Mouse (Mus musculus) limb, embryonic 10.5 days (tissue): ENCODE measurements around the gene Uqcrh. TPM values are rescaled to one million over a fixed set of nuclear protein-coding genes. Genes with fewer than 3 reads are reported as not detected.

Source experiments
- DNase-seq: peaks from one replicate; pipeline ENCODE4 v3.0.0-alpha.2; 2017; ENCODE audit warnings: low spot score
- H3K27ac ChIP-seq: fragments of 300-500 bp; sonication (generic); 2 replicates; pipeline ENCODE4 v1.5.1; 2016; ENCODE audit warnings: mild to moderate bottlenecking
- H3K27me3 ChIP-seq: fragments of 300-500 bp; sonication (generic); 2 replicates; pipeline ENCODE4 v1.6.1; 2016; ENCODE audit warnings: low read depth, mild to moderate bottlenecking; ENCODE audit not compliant: poor library complexity, severe bottlenecking
- H3K36me3 ChIP-seq: fragments of 300-500 bp; sonication (generic); 2 replicates; pipeline ENCODE4 v1.6.1; 2016; ENCODE audit warnings: mild to moderate bottlenecking, moderate library complexity
- H3K4me1 ChIP-seq: fragments of 300-500 bp; sonication (generic); 2 replicates; pipeline ENCODE4 v1.6.1; 2016
- H3K4me3 ChIP-seq: fragments of 300-500 bp; sonication (generic); 2 replicates; pipeline ENCODE4 v1.5.1; 2016; ENCODE audit warnings: mild to moderate bottlenecking, moderate library complexity
- H3K9me3 ChIP-seq: fragments of 300-500 bp; sonication (generic); replicated peaks from 2 replicates; pipeline ENCODE4 v1.6.1; 2016; ENCODE audit warnings: mild to moderate bottlenecking
- WGBS: fragments of 180-500 bp; shearing (Covaris S2); methylation state at CpG from one replicate; pipeline ENCODE4 v1.1.7; 2016; 5-methylcytosine and 5-hydroxymethylcytosine counted together
- polyA plus RNA-seq: library from polyadenylated mRNA; unstranded; fragments of >200 nt; fragmentation: Nextera tagmentation; extraction: Ambion mirVana; gene quantifications from 2 replicates; pipeline ENCODE4 v1.2.1, GENCODE M21; 2016

Uqcrh gene
- polyA plus RNA-seq, 1 experiment from 2014 or later, result 492 TPM

DNA sequence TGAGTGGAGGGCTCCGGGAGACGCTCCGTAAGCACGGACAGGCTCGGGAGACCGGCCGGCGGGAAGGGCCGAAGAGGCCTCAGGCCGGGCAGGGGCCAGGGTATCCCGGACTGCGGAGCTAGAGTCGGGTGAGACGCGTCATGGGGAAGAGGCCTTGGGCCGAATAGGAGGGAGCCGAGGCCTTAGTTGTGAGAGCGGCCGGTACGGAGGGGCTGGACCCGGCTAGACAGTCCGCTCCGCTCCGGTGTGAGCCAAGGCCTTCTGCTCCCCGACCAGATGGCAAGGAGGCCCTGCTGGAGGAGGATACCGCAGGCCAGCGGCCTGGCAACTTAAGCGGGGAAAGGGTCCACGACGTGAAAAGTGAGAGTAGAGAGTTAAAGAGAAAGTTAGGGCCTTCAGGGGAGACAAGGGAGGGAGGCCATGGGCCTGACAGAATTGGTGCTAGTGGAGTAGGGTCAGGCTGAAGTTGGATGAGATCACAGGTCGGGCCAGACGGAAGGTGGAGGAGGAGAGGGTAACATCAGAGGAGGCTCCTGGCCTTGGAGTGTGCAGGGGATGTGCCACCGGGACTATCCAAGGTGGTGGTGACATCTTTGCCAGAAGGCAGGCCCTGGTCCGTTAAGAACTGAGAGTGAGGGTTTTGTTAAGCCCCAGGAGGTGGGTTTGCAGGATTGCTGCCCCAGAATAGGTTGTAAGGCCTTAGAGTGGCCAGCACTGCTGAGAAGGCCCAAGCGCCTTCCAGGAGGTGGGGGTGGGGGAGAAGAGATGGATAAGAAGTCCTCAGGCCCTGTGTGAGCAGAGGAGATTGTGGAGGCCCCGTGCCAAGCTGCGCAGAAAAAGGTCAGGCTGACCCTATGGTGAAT is 1.7 kb upstream of the Uqcrh start:
- no peaks in the 10 kb centered on the region for H3K27me3 ChIP-seq
- peak overlapping the region; percentile 96 for H3K4me3 ChIP-seq
- 4% methylated on average over 37 of the region's 37 CpGs for WGBS
- H3K4me1 ChIP-seq, result peaks cover 29% of the 10 kb centered on the region
- peak; percentile 73 for DNase-seq
- H3K9me3 ChIP-seq, result no peaks in the 10 kb centered on the region
- peaks cover 27% of the 10 kb centered on the region for H3K36me3 ChIP-seq
- H3K27ac ChIP-seq, result peak overlapping the region; percentile 98

- Histone ChIP-seq H3K27ac (peak overlapping the region; percentile 98), H3K27me3 (no peaks in the 10 kb centered on the region), H3K36me3 (peaks cover 19% of the 10 kb centered on the region), H3K4me3 (peak overlapping the region; percentile 96), H3K9me3 (no peaks in the 10 kb centered on the region), H3K4me1 (peaks cover 29% of the 10 kb centered on the region)
- under 1% methylated on average over 77 of the region's 77 CpGs for WGBS
- DNase-seq, result peak; percentile 84
Observed at GRCm38 (mm10) chr4:116075631-116076368, 929 bp upstream of the Uqcrh start.

DNA sequence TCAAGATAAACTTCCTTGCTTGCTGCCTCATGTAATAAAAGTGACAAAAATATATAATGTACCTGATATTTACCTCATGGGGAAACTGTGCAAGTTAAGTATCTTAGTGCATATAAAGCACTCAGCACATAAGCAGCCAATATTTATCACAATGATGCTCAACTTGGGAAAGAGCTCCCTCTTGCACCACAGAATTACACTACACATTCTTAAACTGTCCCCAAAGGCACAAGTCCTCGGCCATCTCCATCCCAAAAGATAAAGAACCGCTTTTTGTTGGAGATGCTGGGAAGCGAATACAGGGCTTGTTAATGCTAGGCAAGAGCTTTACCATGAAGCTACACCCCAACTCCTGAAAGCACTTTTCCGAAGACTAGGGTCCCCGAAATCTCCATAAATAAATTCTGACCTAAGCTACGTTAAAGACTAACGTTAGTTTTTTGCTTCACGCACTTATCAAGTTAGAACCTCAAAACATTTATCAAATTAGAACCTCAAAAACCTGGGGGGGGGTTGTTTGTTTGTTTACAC is 661 bp downstream of the Uqcrh start:
- peak overlapping the region; percentile 96 for H3K4me3 ChIP-seq
- H3K27me3 ChIP-seq, result no peaks in the 10 kb centered on the region
- 1% methylated on average over 8 of the region's 8 CpGs for WGBS
- DNase-seq, result no peak
- peaks cover 29% of the 10 kb centered on the region for H3K4me1 ChIP-seq
- no peaks in the 10 kb centered on the region for H3K9me3 ChIP-seq
- peak overlapping the region; percentile 98 for H3K27ac ChIP-seq
- H3K36me3 ChIP-seq, result peaks cover 18% of the 10 kb centered on the region

DNA sequence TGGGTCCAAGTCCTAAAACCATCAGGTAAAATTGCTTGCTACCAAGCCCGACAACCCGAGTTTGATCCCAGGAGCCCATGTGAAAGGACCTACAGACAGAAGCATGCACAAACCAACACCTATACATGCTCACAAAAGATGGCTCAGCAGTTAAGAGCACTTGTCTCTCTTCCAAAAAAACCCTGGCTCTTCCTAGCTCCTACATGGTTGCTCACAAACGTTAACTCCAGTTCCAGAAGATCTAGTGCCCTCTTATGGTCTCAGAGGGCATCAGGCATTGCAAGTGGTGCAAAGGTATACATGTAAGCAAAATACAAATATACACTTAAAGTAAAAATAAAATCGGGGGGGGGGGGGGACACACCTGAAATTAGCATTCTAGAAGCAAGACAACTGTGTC is 1.7 kb downstream of the Uqcrh start:
- H3K36me3 ChIP-seq, result peaks cover 24% of the 10 kb centered on the region
- DNase-seq, result no peak
- H3K9me3 ChIP-seq, result no peaks in the 10 kb centered on the region
- H3K27ac ChIP-seq, result no peak overlapping the region
- peaks cover 29% of the 10 kb centered on the region for H3K4me1 ChIP-seq
- H3K4me3 ChIP-seq, result peak overlapping the region; percentile 96; the same call in 1 of the 2 replicates
- no peaks in the 10 kb centered on the region for H3K27me3 ChIP-seq
- WGBS, result 64% methylated on average over 4 of the region's 4 CpGs

- Histone ChIP-seq H3K4me3 (no peak overlapping the region), H3K27me3 (no peaks in the 10 kb centered on the region), H3K9me3 (no peaks in the 10 kb centered on the region), H3K27ac (no peak overlapping the region), H3K36me3 (peaks cover 54% of the 10 kb centered on the region), H3K4me1 (peaks cover 14% of the 10 kb centered on the region)
- no peak for DNase-seq
- WGBS, result 83% methylated on average over 6 of the region's 6 CpGs
Observed at GRCm38 (mm10) chr4:116070116-116070515, 4.8 kb downstream of the Uqcrh start.

DNA sequence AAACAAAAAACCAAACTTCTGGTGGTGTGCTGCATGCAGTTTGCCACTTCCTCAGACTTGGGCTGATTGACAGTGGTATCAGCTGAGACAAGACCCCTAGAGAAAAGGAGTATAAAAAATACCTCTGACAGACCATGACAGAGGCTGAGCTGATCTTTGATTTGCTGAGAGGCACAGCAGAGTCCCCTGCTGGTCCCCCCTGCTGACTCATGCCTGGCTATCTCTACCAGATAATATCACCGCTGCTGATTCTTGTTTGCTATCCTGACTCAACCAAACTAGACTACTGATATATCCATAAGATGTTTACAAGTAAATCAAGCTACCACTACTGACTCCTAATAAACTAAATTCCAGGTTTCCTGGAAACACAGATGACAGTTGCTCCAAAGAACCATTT is 11.0 kb downstream of the Uqcrh start:
- Histone ChIP-seq H3K27ac (no peak overlapping the region), H3K27me3 (no peaks in the 10 kb centered on the region), H3K36me3 (peaks cover 41% of the 10 kb centered on the region), H3K4me3 (no peak overlapping the region), H3K9me3 (no peaks in the 10 kb centered on the region), H3K4me1 (no peaks in the 10 kb centered on the region)
- no peak for DNase-seq
- 56% methylated on average over 1 of the region's 1 CpGs for WGBS

- WGBS, result 82% methylated on average over 5 of the region's 5 CpGs
- no peaks in the 10 kb centered on the region for H3K27me3 ChIP-seq
Observed at GRCm38 (mm10) chr4:116059012-116059726, 15.7 kb downstream of the Uqcrh start.

DNA sequence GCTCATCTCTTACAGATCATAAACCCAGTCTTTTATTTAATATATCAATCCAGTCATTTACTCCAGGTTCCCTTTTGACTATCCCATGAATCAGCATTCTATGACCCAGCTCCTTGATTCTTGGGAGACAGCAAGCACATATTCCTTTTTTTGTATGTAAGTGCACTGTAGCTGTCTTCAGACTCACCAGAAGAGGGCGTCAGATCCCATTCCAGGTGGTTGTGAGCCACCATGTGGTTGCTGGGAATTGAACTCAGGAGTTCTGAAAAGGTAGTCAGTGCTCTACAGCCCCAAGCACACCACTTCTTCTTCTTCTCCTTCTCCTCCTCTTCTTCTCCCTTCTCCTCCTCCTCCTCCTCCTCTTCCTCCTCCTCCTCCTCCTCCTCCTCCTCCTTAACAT is 17.3 kb downstream of the Uqcrh start:
- no peaks in the 10 kb centered on the region for H3K36me3 ChIP-seq
- H3K4me3 ChIP-seq, result no peak overlapping the region
- peaks cover 13% of the 10 kb centered on the region for H3K4me1 ChIP-seq
- no peak overlapping the region for H3K27ac ChIP-seq
- no peaks in the 10 kb centered on the region for H3K27me3 ChIP-seq
- WGBS, result 3% methylated on average over 1 of the region's 1 CpGs
- H3K9me3 ChIP-seq, result no peaks in the 10 kb centered on the region
- no peak for DNase-seq

More at GRCm38 (mm10) chr4:116059012-116059726, 15.7 kb downstream of the Uqcrh start:
- no peak for DNase-seq
- H3K36me3 ChIP-seq, result no peaks in the 10 kb centered on the region
- 0 out of 2 replicates have a peak, but pooled peaks cover under 1% of the 10 kb centered on the region for H3K4me1 ChIP-seq
- no peak overlapping the region for H3K27ac ChIP-seq
- H3K9me3 ChIP-seq, result no peaks in the 10 kb centered on the region
- H3K4me3 ChIP-seq, result no peak overlapping the region

GRCm38 (mm10) chr4:116053399-116053961 is 21.4 kb downstream of the Uqcrh start, which contains the start of gene Nsun4:
TSS of gene Nsun4 (minus strand) at chr4:116053876.
- no peaks in the 10 kb centered on the region for H3K9me3 ChIP-seq
- H3K27me3 ChIP-seq, result no peaks in the 10 kb centered on the region
- peak within 1 kb of the TSS; percentile 66 for H3K4me3 ChIP-seq
- no peaks in the 10 kb centered on the region for H3K36me3 ChIP-seq
- H3K27ac ChIP-seq, result peak within 1 kb of the TSS; percentile 88
- H3K4me1 ChIP-seq, result peaks cover 17% of the 10 kb centered on the region
- under 1% methylated on average over 35 of the region's 35 CpGs for WGBS
- peak; percentile 86 for DNase-seq

DNA sequence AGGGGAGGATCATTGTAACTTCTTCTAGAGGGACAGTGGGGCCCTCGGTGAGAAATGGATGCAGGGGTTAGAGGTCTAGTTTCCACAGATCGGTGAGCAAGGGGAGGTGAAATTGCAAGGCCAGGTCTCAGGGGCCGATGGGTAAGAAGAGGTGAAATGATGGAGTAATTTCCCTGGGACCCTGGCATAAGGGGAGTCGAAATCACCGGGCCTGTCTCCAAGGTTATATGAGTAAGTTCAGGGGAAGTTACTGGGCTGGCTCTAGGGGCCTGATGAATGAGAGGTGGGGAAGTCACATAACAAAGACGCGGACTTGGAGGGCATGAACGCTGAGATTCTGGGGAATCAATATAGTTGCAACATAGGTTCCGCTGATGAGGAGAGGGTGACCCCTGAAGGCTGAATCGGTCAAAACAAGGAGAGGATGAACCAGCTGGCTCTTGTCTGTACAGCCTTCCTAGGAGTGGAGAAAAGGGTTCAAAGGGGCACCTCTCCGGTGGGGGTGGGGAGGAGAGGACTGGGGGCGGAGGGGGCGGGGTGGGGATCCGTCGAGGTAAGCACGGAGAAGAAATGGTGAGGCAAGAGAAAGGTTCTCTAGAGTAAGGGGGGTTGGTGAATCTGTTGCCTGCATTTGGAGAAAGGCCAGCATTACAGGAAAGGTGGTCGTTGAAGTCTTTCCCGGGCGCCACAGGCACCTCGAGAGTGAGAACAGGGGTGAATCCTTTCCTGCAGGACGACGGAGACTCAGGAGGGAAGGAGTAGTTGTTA is 22.2 kb downstream of the Uqcrh start:
- peaks cover 7% of the 10 kb centered on the region for H3K36me3 ChIP-seq
- no peaks in the 10 kb centered on the region for H3K27me3 ChIP-seq
- peak overlapping the region; percentile 88 for H3K27ac ChIP-seq
- H3K4me1 ChIP-seq, result peaks cover 17% of the 10 kb centered on the region
- no peaks in the 10 kb centered on the region for H3K9me3 ChIP-seq
- peak overlapping the region; percentile 66 for H3K4me3 ChIP-seq
- DNase-seq, result peak; percentile 56
- WGBS, result 9% methylated on average over 22 of the region's 22 CpGs

GRCm38 (mm10) chr4:116049211-116049610 is 25.7 kb downstream of the Uqcrh start:
- WGBS, result 83% methylated on average over 3 of the region's 3 CpGs
- H3K36me3 ChIP-seq, result peaks cover 18% of the 10 kb centered on the region

More at GRCm38 (mm10) chr4:116049211-116049610, 25.7 kb downstream of the Uqcrh start:
- H3K4me3 ChIP-seq, result no peak overlapping the region
- H3K27ac ChIP-seq, result no peak overlapping the region
- no peaks in the 10 kb centered on the region for H3K9me3 ChIP-seq
- H3K27me3 ChIP-seq, result no peaks in the 10 kb centered on the region
- H3K4me1 ChIP-seq, result peaks cover 16% of the 10 kb centered on the region
- no peak for DNase-seq
